Mouse (Mus musculus): ENCODE data around the gene Xab2.

Xab2 gene

GRCm38 (mm10) chr8:3621199-3621970 is at the start of gene Xab2, which contains the start of gene Pet100:
Gene Xab2 (minus strand): TSS chr8:3621316.
Gene Pet100 (plus strand): TSS chr8:3621548.
- DNase-seq (ENCODE audit: low read depth, low spot score): peak; percentile 100

DNA sequence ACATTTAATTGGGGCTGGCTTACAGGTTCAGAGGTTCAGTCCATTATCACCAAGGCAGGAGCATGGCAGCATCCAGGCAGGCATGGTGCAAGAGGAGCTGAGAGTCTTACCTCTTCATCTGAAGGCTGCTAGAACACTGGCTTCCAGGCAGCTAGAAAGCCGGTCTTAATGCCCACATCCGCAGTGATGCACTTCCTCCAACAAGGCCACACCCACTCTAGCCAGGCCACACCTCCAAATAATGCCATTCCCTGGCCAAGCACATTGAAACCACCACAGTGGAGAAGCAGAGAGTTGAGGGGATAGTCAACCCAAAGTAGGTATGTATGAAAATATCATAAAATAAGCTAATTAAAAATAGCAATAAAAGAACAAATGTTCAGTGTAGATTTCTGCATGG is 49.3 kb upstream of the Xab2 start:
- no peak for DNase-seq (ENCODE audit: low read depth, low spot score)

GRCm38 (mm10) chr8:3665507-3665906 is 44.4 kb upstream of the Xab2 start, which contains the start of gene Mcemp1:
Gene Mcemp1 (plus strand): TSS chr8:3665754.
- DNase-seq (ENCODE audit: low read depth, low spot score): no peak

DNA sequence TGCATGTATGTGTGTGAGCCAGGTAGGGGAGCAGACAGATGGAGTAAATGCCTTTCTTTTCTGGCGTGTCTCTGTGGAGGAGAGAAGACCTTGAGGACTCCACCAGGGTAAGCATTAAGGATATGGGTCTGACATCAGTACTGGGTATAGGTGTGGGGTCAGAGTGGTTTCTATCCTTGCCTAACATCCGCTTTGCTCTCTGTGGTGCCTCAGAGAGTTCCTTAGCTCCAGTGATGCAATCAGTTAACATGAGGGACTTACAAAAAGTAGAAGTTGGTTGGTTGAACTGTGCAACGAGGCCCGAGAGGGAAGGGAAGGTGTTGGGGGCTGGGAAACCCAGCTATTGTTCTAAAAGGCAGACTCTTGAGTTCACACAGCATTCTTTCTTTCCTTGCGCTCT is 43.3 kb upstream of the Xab2 start:
- no peak for DNase-seq (ENCODE audit: low read depth, low spot score)

DNA sequence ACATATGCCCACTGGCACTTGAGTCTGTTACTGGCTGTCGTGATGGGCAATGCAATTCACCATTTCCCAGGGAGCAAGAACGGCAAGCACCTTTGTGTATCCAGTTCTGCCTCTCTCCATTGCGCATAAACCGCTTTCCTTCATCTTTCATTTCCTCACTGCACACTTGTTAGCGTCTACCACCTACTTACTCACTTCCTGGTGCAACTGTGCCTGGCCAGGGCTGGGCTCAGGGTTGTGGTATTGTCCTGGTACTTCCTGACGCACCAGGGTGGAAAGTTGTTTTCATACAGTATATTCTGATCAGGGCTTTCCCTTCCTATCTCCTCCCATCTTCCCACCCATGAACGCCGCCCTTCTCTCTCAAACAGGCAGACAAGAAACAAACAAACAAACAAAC is 39.8 kb upstream of the Xab2 start:
- no peak for DNase-seq (ENCODE audit: low read depth, low spot score)

DNA sequence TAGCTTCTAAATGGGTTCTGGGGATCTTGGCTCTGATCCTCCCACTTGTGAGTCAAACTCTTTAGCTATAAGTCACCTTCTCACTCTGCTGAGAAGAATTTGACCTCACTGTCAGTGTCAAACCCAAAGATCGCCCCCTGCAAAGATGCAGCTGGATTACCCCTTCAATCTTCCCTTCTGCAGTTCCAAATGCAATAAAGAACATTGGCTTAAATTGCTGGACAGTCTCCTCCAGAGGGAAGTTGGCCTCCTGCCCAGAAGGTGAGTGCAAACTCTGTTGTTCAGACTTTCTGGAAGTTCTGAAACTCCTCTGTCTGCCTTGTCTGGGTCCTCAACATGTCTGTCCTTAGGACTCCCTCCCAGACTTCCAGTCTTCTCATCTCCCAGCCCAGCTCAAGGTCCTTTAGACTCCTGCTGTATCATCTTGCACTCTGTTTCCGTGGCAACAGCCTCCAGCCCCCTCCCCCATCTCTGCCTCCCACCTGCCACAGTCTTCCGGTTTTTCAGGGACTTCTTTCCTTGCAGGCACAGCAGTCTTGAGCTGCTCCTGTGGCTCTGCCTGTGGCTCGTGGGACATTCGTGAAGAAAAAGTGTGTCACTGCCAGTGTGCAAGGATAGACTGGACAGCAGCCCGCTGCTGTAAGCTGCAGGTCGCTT is 35.7 kb upstream of the Xab2 start:
- no peak for DNase-seq (ENCODE audit: low read depth, low spot score)

DNA sequence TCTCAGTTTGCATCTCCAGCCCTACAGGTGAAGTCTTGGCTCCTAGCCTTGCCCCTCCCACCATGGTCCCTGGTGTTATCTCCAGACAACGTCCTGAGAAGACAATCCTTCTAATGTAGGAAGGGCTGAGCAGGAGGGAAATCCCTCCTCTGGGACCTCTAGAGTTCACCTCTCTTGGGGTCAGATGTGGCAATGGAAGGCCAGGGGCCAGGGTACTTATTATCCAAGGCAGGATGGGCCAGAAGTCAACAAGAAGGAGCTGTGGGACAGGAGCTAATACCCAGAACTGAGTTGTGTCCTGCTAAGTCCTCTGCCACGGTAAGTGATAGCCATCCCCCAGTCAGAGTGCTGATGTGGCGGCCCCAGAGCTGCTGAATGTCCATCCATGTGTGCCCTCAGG is 34.4 kb upstream of the Xab2 start, which contains the start of gene Retn:
TSS of gene Retn (plus strand) at position 245 of the 400 bp plus-strand sequence.
- DNase-seq (ENCODE audit: low read depth, low spot score): no peak

DNA sequence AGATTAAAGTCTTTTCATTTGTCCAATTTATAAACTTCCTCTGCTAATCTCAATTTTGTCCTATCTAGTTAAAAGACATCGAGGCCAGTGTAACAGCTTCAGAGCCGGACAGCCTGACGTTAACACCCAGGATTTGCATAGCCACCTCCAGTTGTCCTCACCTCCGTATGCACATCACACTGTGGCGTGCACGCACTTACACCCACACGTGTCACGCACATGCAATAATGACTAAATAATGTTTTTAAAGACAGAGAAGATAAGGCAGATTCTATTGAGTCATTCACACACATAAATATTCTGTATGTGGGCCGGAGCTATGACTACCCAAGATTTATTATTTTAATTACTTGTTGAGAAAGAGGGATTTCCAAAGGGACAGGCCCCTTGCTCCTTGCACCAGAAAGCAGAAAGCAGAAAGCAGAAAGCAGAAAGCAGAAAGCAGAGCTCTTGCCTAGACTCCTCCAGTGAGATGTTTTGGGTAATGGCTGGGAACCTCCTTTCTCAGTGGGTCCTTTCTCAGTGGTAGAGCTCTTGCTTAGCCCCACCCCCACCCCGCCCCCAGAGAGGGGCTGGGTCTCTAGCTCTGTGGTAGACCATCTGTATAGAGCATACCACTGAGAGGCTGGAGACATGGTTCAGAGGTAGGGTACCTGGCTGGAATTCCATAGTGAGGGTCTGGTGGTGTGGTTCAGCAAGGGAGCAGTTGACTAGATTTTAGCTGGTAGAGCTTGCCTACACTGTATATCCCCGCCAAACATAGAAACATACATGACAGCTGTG is 33.8 kb upstream of the Xab2 start:
- no peak for DNase-seq (ENCODE audit: low read depth, low spot score)

DNA sequence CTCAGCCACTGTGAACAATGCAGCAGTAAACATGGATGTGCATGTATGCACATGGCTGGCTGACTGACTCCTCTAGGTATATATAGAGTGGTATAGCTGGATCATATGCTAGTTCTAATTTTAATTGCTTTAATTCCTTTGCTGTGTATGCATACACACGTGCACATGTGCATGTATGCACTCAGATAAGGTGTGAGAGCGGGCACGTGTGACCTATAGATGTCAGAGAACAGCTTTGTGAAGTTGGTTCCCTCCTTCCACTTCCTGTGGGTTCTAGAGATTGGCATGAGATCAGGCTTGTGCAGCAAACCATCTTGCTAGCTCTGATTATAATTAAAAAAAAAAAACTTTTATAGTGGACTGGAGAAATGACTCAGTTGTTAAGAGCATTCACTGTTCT is 31.7 kb upstream of the Xab2 start:
- DNase-seq (ENCODE audit: low read depth, low spot score): no peak

- no peak for DNase-seq (ENCODE audit: low read depth, low spot score)
Observed at GRCm38 (mm10) chr8:3648990-3649389, 27.9 kb upstream of the Xab2 start.

DNA sequence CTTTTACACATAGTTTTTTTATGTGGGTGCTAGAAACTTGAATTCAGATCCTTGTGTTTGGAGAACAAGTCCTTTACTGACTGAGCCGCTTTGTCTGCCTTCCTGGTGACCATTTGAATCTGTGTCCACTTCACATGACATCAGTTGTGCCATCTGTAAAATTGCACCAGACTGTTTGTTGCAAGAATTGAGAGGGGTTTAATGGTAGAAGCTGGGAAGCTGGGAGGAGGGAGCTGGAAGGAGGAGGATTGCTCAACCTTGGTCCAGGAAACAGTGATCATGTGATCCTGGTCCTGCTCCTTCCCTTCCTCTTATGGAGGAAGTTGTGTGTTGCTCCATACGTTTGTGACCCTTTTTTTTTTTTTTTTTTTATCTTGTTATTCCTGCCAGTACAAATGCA is 27.2 kb upstream of the Xab2 start:
- DNase-seq (ENCODE audit: low read depth, low spot score): no peak

- DNase-seq (ENCODE audit: low read depth, low spot score): no peak
Observed at GRCm38 (mm10) chr8:3647561-3647960, 26.4 kb upstream of the Xab2 start.

GRCm38 (mm10) chr8:3646824-3647531 is 25.9 kb upstream of the Xab2 start:
- no peak for DNase-seq (ENCODE audit: low read depth, low spot score)

DNA sequence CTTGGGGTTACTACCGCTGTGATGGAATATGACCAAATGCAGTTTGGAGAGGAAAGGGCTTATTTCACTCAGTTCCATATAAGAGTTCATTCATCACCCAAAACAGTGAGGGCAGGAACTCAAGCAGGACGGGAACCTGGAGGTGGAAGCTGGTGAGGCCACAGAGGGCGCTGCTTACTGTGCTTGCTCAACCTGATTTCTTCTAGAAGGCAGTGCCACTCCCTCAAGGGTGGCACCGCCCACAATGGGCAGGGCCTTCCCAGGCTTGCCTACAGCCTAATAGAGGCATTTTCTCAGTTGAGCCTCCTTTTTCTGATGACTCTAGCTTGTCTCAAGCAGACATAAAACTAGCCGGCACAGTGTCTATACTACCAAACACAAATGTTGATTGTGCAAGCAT is 24.7 kb upstream of the Xab2 start:
- no peak for DNase-seq (ENCODE audit: low read depth, low spot score)

- DNase-seq (ENCODE audit: low read depth, low spot score): no peak
Observed at GRCm38 (mm10) chr8:3631478-3631875, 10.4 kb upstream of the Xab2 start.

- peak; percentile 76 for DNase-seq (ENCODE audit: low read depth, low spot score)
Observed at GRCm38 (mm10) chr8:3630647-3631477, 9.7 kb upstream of the Xab2 start, which contains the start of gene Stxbp2. Gene Stxbp2 (plus strand): TSS chr8:3630955.

DNA sequence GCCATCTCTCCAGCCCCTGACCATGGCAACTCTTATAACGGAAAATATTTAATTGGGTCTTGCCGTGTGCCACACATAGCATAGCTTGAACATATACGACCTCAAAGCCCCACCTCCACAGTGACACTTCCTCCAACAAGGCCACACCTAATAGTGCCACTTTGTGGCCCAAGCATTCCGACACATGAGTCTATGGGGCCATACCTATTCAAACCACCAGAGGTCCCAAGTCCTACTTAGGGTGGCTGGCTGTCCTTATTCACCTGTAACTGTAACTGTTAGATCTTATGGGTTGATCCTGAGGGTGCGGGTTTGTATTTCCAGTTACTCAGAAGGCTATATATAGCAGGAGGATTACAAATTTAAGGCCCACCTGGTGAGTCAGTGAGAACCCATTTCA is 6.9 kb upstream of the Xab2 start:
- DNase-seq (ENCODE audit: low read depth, low spot score): no peak

GRCm38 (mm10) chr8:3626971-3627370 is 5.9 kb upstream of the Xab2 start:
- DNase-seq (ENCODE audit: low read depth, low spot score): no peak

GRCm38 (mm10) chr8:3625445-3625844 is 4.3 kb upstream of the Xab2 start, which contains the start of gene Pcp2:
Gene Pcp2 (minus strand): TSS chr8:3625545.
- DNase-seq (ENCODE audit: low read depth, low spot score): no peak

GRCm38 (mm10) chr8:3622119-3622518 is 1.0 kb upstream of the Xab2 start:
- no peak for DNase-seq (ENCODE audit: low read depth, low spot score)

- DNase-seq (ENCODE audit: low read depth, low spot score): no peak
Observed at GRCm38 (mm10) chr8:3609816-3610150, 11.3 kb downstream of the Xab2 start.

All from WW6 (cell line).